Mouse (Mus musculus) ES-CJ7 (cell line): ENCODE results near the gene Klhdc8a.
A peak's percentile ranks its signal among the peaks of the same experiment; 100 is the strongest.

Source experiments
- DNase-seq: peaks from one replicate; pipeline ENCODE4 v3.0.0; 2011; ENCODE audit warnings: low read depth, low spot score

Gene Klhdc8a

GRCm38 (mm10) chr1:132317894-132318863 is 19.8 kb downstream of the Klhdc8a start:
- no peak for DNase-seq

- no peak for DNase-seq
Observed at GRCm38 (mm10) chr1:132319242-132319641, 20.8 kb downstream of the Klhdc8a start.

- DNase-seq: no peak
Observed at GRCm38 (mm10) chr1:132321821-132322580, 23.6 kb downstream of the Klhdc8a start.

GRCm38 (mm10) chr1:132322711-132323542 is 24.5 kb downstream of the Klhdc8a start:
- peak; percentile 92 for DNase-seq

- no peak for DNase-seq
Observed at GRCm38 (mm10) chr1:132326777-132327176, 28.4 kb downstream of the Klhdc8a start.

- no peak for DNase-seq
Observed at GRCm38 (mm10) chr1:132327477-132327876, 29.1 kb downstream of the Klhdc8a start.

- DNase-seq: no peak
Observed at GRCm38 (mm10) chr1:132328565-132328964, 30.1 kb downstream of the Klhdc8a start.

- DNase-seq: no peak
Observed at GRCm38 (mm10) chr1:132329656-132330055, 31.2 kb downstream of the Klhdc8a start.

- DNase-seq: no peak
Observed at GRCm38 (mm10) chr1:132330397-132330796, 32.0 kb downstream of the Klhdc8a start.

GRCm38 (mm10) chr1:132331283-132331682 is 32.9 kb downstream of the Klhdc8a start:
- peak; percentile 89 for DNase-seq

GRCm38 (mm10) chr1:132333201-132333600 is 34.8 kb downstream of the Klhdc8a start:
- no peak for DNase-seq

- DNase-seq: peak; percentile 41
Observed at GRCm38 (mm10) chr1:132333675-132334141, 35.3 kb downstream of the Klhdc8a start.

- no peak for DNase-seq
Observed at GRCm38 (mm10) chr1:132334178-132334801, 35.9 kb downstream of the Klhdc8a start.

- DNase-seq: peak; percentile 52
Observed at GRCm38 (mm10) chr1:132335378-132335965, 37.0 kb downstream of the Klhdc8a start.

- no peak for DNase-seq
Observed at GRCm38 (mm10) chr1:132336921-132337320, 38.5 kb downstream of the Klhdc8a start.

- no peak for DNase-seq
Observed at GRCm38 (mm10) chr1:132338027-132338660, 39.7 kb downstream of the Klhdc8a start.

- DNase-seq: peak; percentile 76
Observed at GRCm38 (mm10) chr1:132341731-132342501, 43.5 kb downstream of the Klhdc8a start.

GRCm38 (mm10) chr1:132342518-132342917 is 44.1 kb downstream of the Klhdc8a start:
- DNase-seq: no peak

GRCm38 (mm10) chr1:132343191-132343590 is 44.8 kb downstream of the Klhdc8a start:
- DNase-seq: no peak
